Mouse (Mus musculus) ES-Bruce4 (cell line): ENCODE results near the gene Sigmar1.

Source experiments
- CTCF ChIP-seq: IDR thresholded peaks from one replicate; pipeline ENCODE4 v1.8.1; 2011; ENCODE audit warnings: low read depth, low read length
- EP300 ChIP-seq: IDR thresholded peaks from 2 replicates; pipeline ENCODE4 v1.6.1; 2011; ENCODE audit warnings: low read depth, low read length; ENCODE audit not compliant: insufficient read depth

DNA sequence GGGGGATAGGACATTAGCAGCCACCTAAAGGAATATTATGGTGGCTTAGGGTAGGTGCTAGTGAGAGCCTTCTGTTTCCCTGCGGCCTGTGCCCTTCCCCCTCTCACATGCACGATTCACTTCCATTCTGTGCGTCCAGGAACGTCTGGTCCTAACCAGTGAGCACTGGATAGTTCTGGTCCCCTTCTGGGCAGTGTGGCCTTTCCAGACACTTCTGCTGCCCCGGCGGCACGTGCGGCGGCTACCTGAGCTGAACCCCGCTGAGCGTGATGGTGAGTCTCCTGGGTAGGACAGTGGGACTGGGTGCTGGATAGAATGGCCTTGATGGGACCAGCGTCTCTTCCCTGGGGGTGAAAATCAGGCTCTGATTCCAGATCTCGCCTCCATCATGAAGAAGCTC is 1.4 kb upstream of the Sigmar1 start:
- TF ChIP-seq CTCF, result no peak
- no peak for TF ChIP-seq EP300
